Mouse (Mus musculus) lung, adult 2 months (tissue): ENCODE measurements around the gene Prkar1a. TPM values are rescaled to one million over a fixed set of nuclear protein-coding genes. Genes with fewer than 3 reads are reported as not detected.

ENCODE experiments used
- DNase-seq: peaks from one replicate; pipeline ENCODE4 v3.0.0; 2022
- H3K4me1 ChIP-seq: fragments of 200-500 bp; 2 replicates; pipeline ENCODE4 v1.6.1; 2011; ENCODE audit warnings: low read length; ENCODE audit not compliant: control insufficient read depth, insufficient read depth
- H3K4me3 ChIP-seq: fragments of 200-500 bp; replicated peaks from 2 replicates; pipeline ENCODE3; 2011; ENCODE audit warnings: low read depth, mild to moderate bottlenecking, control low read depth, low read length; ENCODE audit errors: extremely low read depth
- CTCF ChIP-seq: fragments of 200-500 bp; IDR thresholded peaks from 2 replicates; pipeline ENCODE4 v1.5.1; 2011; ENCODE audit warnings: mild to moderate bottlenecking, low read length, control low read depth; ENCODE audit not compliant: insufficient read depth
- POLR2A ChIP-seq: fragments of 200-500 bp; IDR thresholded peaks from 2 replicates; pipeline ENCODE4 v1.6.1; 2011; ENCODE audit warnings: low read depth, mild to moderate bottlenecking, control low read depth, low read length, borderline replicate concordance; ENCODE audit errors: extremely low read depth
- WGBS: fragments of 180-500 bp; shearing (Covaris S2); methylation state at CpG from one replicate; pipeline ENCODE4 v1.1.7; 2018; 5-methylcytosine and 5-hydroxymethylcytosine counted together
- polyA plus RNA-seq: library from polyadenylated mRNA; depleted of rRNA; stranded (reverse); fragments of >200 nt; gene quantifications from 2 replicates; pipeline ENCODE4 v1.2.3, GENCODE M21; 2012

The Prkar1a gene
- polyA plus RNA-seq, 1 experiment, result 128 TPM

- WGBS, result 89% methylated on average over 22 of the region's 22 CpGs
- DNase-seq, result no peak
- H3K4me3 ChIP-seq, result no peak overlapping the region
- TF ChIP-seq CTCF (no peak), POLR2A (no peak)
- H3K4me1 ChIP-seq, result 0 out of 2 replicates have a peak, but pooled peaks cover 2% of the 10 kb centered on the region
These were observed 55.4 kb downstream of the Prkar1a start for GRCm38 (mm10) chr11:109704311-109705205.

- Histone ChIP-seq H3K4me3 (no peak overlapping the region), H3K4me1 (0 out of 2 replicates have a peak, but pooled peaks cover 2% of the 10 kb centered on the region)
- no peak for DNase-seq
- WGBS, result 61% methylated on average over 9 of the region's 9 CpGs
- no peak for TF ChIP-seq CTCF
- TF ChIP-seq POLR2A, result no peak
These were observed 56.3 kb downstream of the Prkar1a start for GRCm38 (mm10) chr11:109705336-109706054.

GRCm38 (mm10) chr11:109706055-109706412 is 56.8 kb downstream of the Prkar1a start:
- Histone ChIP-seq H3K4me3 (no peak overlapping the region), H3K4me1 (0 out of 2 replicates have a peak, but pooled peaks cover 2% of the 10 kb centered on the region)
- 31% methylated on average over 9 of the region's 9 CpGs for WGBS
- no peak for TF ChIP-seq CTCF
- TF ChIP-seq POLR2A, result no peak
- no peak for DNase-seq

- TF ChIP-seq CTCF (no peak), POLR2A (no peak)
- no peak for DNase-seq
- Histone ChIP-seq H3K4me3 (no peak overlapping the region), H3K4me1 (0 out of 2 replicates have a peak, but pooled peaks cover 2% of the 10 kb centered on the region)
- 72% methylated on average over 4 of the region's 4 CpGs for WGBS
These were observed 57.4 kb downstream of the Prkar1a start for GRCm38 (mm10) chr11:109706586-109706985.

GRCm38 (mm10) chr11:109707442-109707841 is 58.2 kb downstream of the Prkar1a start:
- DNase-seq, result no peak
- 0 out of 2 replicates have a peak, but pooled peaks cover 2% of the 10 kb centered on the region for H3K4me1 ChIP-seq
- H3K4me3 ChIP-seq, result no peak overlapping the region
- no peak for TF ChIP-seq POLR2A
- TF ChIP-seq CTCF, result no peak
- 71% methylated on average over 3 of the region's 3 CpGs for WGBS

- WGBS, result 87% methylated on average over 4 of the region's 4 CpGs
- H3K4me1 ChIP-seq, result 0 out of 2 replicates have a peak, but pooled peaks cover 2% of the 10 kb centered on the region
- TF ChIP-seq POLR2A (no peak), CTCF (no peak)
- no peak overlapping the region for H3K4me3 ChIP-seq
- DNase-seq, result no peak
These were observed 59.6 kb downstream of the Prkar1a start for GRCm38 (mm10) chr11:109708786-109709185.

GRCm38 (mm10) chr11:109709501-109709900 is 60.3 kb downstream of the Prkar1a start:
- Histone ChIP-seq H3K4me1 (0 out of 2 replicates have a peak, but pooled peaks cover 2% of the 10 kb centered on the region), H3K4me3 (no peak overlapping the region)
- WGBS, result 80% methylated on average over 5 of the region's 5 CpGs
- TF ChIP-seq CTCF (no peak), POLR2A (no peak)
- DNase-seq, result no peak

GRCm38 (mm10) chr11:109714341-109715247 is 65.4 kb downstream of the Prkar1a start:
- Histone ChIP-seq H3K4me3 (no peak overlapping the region), H3K4me1 (no peaks in the 10 kb centered on the region)
- no peak for DNase-seq
- WGBS, result 83% methylated on average over 17 of the region's 17 CpGs
- TF ChIP-seq CTCF, result no peak
- no peak for TF ChIP-seq POLR2A
